7 mouse cellular contexts compared by ENCODE assay signal in genomic region chr10:78392072-78392471, GRCm38 (mm10). TPM values are rescaled to one million over a fixed set of nuclear protein-coding genes. Genes with fewer than 3 reads are reported as not detected.
DNase-seq lines count a peak whose midpoint lies in the region; ATAC-seq and TF ChIP-seq lines count a peak whose summit lies in the region.

No protein-coding gene starts in this region.

- no peaks in the 10 kb centered on the region for H3K4me1 ChIP-seq in spleen, adult 2 months (ENCODE audit: control insufficient read depth, insufficient read depth, insufficient read length)

- H3K36me3 ChIP-seq in spleen, adult 2 months (ENCODE audit: control insufficient read depth, insufficient read depth, low read length) = no peaks in the 10 kb centered on the region

- peak; percentile 94 for TF ChIP-seq CTCF in gastrocnemius, adult 2 months (IDR thresholded peaks at IDR 0.05)
- TF ChIP-seq CTCF in spleen, adult 2 months (IDR thresholded peaks at IDR 0.05; ENCODE audit: extremely low read depth, insufficient read depth, insufficient read length, insufficient replicate concordance) = peak; percentile 95

- no peak overlapping the region for H3K4me3 ChIP-seq in gastrocnemius, adult 2 months
- no peak overlapping the region for H3K4me3 ChIP-seq in spleen, adult 2 months (ENCODE audit: extremely low read depth, insufficient read depth, insufficient read length)

- intact Hi-C loops in gastrocnemius, adult 2 months (cut with DNase I) = loop anchor here (1.0 to 10.0 kb wide), 3 partner anchors 40 to 207 kb away; partner anchors contain the start of genes Agpat3 and Pwp2
- intact Hi-C loops in left cerebral cortex, postnatal 14 days (cut with DNase I) = loop anchor here (1.0 kb wide), 1 partner anchor 113 kb away; no protein-coding TSS in a partner anchor

- DNase-seq in adipocyte (ENCODE audit: low spot score) = peak; percentile 84
- peak; percentile 93 for DNase-seq in cerebellum, postnatal 14 days
- DNase-seq in gastrocnemius, adult 2 months = peak; percentile 86
- DNase-seq in left cerebral cortex, postnatal 14 days (ENCODE audit: low spot score in 2 of 2) = peak; percentile 91
- peak; percentile 83 for DNase-seq in mesoderm, embryonic 11.5 days (ENCODE audit: low read depth, low spot score)
- DNase-seq in spleen, adult 2 months (ENCODE audit: low read depth in 1 of 2, low spot score in 2 of 2) = peak; percentile 33 to 74

- H3K27me3 ChIP-seq in spleen, adult 2 months (ENCODE audit: control insufficient read depth, insufficient read depth, low read length) = no peaks in the 10 kb centered on the region

- peak; percentile 68 for ATAC-seq in inflammation-experienced regulatory T-cells, adult 6 months

- TF ChIP-seq POLR2A in spleen, adult 2 months (IDR thresholded peaks at IDR 0.05; ENCODE audit: low read depth, low read length) = no peak

- WGBS in spleen, adult 2 months = 1% methylated on average over 18 of the region's 18 CpGs

- H3K27ac ChIP-seq in gastrocnemius, adult 2 months = no peak overlapping the region
- no peak overlapping the region for H3K27ac ChIP-seq in spleen, adult 2 months (ENCODE audit: insufficient read depth, low read length)

RNA-seq across cellular contexts. Expression of gene Rrp1, which starts 20.8 kb away (rescaled TPM):
- 10 to 100 TPM; 63.5 to 66.4 TPM for total RNA-seq in gastrocnemius, adult 2 months (2021)
- polyA plus RNA-seq in inflammation-experienced regulatory T-cells, adult 6 months (2017; shearing (Covaris generic)) = 100 to 1,000 TPM in 2 of 3 experiments, 10 to 100 TPM in 1; 90.6 to 113 (median 101) TPM
- total RNA-seq in left cerebral cortex, postnatal 14 days (2021) = 100 to 1,000 TPM; 355 to 365 TPM
- polyA plus RNA-seq in spleen, adult 2 months (2012; rRNA removed) = 60.2 and 62.0 TPM in 2 replicates

RNA-seq across cellular contexts. Expression of gene Cstb, which starts 33.4 kb away (rescaled TPM):
- total RNA-seq in gastrocnemius, adult 2 months (2021) = 10 to 100 TPM; 11.9 to 15.3 TPM
- polyA plus RNA-seq in inflammation-experienced regulatory T-cells, adult 6 months (2017; shearing (Covaris generic)) = 100 to 1,000 TPM; 160 to 186 (median 183) TPM
- total RNA-seq in left cerebral cortex, postnatal 14 days (2021) = 10 to 100 TPM; 35.9 to 39.2 TPM
- 18.6 and 20.4 TPM in 2 replicates for polyA plus RNA-seq in spleen, adult 2 months (2012; rRNA removed)

RNA-seq across cellular contexts. Expression of gene Agpat3, which starts 39.8 kb away (rescaled TPM):
- 100 to 1,000 TPM; 108 to 135 TPM for total RNA-seq in gastrocnemius, adult 2 months (2021)
- polyA plus RNA-seq in inflammation-experienced regulatory T-cells, adult 6 months (2017; shearing (Covaris generic)) = 100 to 1,000 TPM in 2 of 3 experiments, 10 to 100 TPM in 1; 93.9 to 109 (median 101) TPM
- total RNA-seq in left cerebral cortex, postnatal 14 days (2021) = 100 to 1,000 TPM; 290 to 296 TPM
- polyA plus RNA-seq in spleen, adult 2 months (2012; rRNA removed) = 177 and 205 TPM in 2 replicates

Comparison
In these comparisons a context has a peak if more than half of its experiments do, and no peak if none do; other contexts are left out.
1. RNA of gene Rrp1, which starts 20.8 kb away (total RNA-seq): 355 to 365 TPM in left cerebral cortex, postnatal 14 days; 63.5 to 66.4 TPM in gastrocnemius, adult 2 months; every median in the first group is over 4 times any median in the second.
2. Peak in every context shown above with its lines, with median percentiles within 50 percentile points of each other: DNase-seq.